Mouse (Mus musculus) cerebellum, postnatal 36 days (tissue): ENCODE measurements at regions not wholly inside any gene's neighbourhood (a gene's known extent, or its start where the extent isn't known, plus 50 kb on each side); places are given as distances from the start of the nearest gene placed in this dataset.
"Not testable (repeated sequence)": the region's sequence is repeated elsewhere in the genome, so short reads cannot be mapped to it uniquely, and the experiment has no call there.

Source experiments
- DNase-seq, 2 experiments: peaks; one replicate each; pipeline ENCODE4 v3.0.0; 2021 to 2022; ENCODE audit warnings: mixed read lengths in 2 of 2

DNA sequence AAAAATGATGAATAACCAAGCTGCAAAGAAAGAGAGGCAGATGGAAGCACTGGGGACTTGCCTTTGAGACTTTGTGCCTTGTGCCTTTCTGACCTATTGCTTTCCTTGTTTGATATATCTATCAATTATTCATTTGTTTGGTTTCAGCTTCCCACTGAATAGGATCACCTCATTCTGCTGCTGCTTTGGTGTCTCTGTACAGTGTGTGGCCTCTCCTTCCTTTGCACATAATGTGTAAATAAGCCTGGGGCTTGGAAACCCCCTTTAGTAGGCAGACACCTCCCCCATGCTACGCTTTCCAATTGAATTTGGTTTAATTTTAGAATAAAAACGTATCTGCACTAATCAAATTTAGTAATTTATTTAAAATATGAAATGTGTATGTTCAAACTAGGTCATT is 112.8 kb upstream of the Cwc22 start:
- DNase-seq = no peak

- DNase-seq = no peak
Measured at GRCm38 (mm10) chr2:78053910-78054309, 107.7 kb upstream of the Cwc22 start.

- DNase-seq = no peak
Measured at GRCm38 (mm10) chr2:78050542-78050941, 104.4 kb upstream of the Cwc22 start.

- peak; percentile 89 to 93 for DNase-seq
Measured at GRCm38 (mm10) chr2:78049248-78049874, 103.2 kb upstream of the Cwc22 start.

DNA sequence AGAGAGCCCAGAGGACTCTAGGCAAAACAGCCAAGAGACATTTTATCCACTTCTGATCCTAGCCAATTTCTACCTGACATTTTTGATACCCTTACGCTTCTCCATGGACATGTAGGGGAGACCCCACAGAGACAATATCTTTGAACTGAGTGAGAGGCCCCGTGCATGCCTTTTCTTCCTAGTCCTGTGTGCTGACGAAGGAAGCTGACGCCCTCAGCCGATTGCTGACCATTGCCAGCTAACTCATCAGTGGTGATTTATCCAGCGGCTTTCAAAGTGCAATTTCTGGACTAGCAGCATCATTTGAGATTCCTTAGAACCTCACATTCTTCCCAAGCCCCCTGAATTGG is 102.5 kb upstream of the Cwc22 start:
- DNase-seq = peak in 1 of 2 experiments; percentile 22

GRCm38 (mm10) chr2:78048030-78048705 is 102.0 kb upstream of the Cwc22 start:
- peak in 1 of 2 experiments; percentile 54 for DNase-seq

DNA sequence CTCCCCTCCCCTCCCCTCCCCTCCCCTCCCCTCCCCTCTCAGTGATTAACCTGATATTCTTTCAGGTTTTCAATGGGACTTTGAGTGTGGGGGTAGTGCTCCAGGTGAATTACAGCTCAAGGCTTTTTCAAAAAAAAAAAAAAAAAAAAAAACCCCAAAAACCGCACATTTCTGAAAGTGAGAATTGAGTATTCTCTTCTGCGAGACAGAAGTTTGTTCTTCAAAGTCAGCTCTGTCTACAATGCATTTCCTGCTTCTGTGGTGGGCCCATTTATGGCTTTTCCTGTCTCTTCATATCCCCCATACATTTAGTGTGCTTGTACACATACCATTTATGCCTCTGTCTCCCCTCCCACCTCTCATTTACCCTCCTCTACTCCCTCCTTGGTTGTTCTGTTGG is 81.1 kb upstream of the Cwc22 start:
- DNase-seq = no peak

DNA sequence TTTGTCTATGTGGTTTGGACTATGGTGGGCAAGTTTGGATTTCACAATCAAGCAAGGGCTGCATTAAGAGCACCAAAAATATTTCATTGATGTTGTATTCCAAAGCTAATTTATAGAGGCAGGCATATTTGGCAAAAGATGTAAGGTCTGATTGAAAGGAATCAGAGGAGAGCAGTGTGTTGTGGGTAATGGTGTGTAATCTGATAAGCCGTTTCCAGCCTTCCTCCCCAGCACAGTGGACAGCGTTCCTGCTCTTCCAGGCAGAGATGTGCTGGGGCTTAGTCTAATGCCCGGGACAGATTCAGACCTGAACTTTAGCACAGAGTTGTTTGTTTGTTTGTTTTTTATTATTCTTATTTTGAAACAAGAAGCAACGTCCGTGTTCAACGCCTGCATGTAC is 80.6 kb upstream of the Cwc22 start:
- no peak for DNase-seq

DNA sequence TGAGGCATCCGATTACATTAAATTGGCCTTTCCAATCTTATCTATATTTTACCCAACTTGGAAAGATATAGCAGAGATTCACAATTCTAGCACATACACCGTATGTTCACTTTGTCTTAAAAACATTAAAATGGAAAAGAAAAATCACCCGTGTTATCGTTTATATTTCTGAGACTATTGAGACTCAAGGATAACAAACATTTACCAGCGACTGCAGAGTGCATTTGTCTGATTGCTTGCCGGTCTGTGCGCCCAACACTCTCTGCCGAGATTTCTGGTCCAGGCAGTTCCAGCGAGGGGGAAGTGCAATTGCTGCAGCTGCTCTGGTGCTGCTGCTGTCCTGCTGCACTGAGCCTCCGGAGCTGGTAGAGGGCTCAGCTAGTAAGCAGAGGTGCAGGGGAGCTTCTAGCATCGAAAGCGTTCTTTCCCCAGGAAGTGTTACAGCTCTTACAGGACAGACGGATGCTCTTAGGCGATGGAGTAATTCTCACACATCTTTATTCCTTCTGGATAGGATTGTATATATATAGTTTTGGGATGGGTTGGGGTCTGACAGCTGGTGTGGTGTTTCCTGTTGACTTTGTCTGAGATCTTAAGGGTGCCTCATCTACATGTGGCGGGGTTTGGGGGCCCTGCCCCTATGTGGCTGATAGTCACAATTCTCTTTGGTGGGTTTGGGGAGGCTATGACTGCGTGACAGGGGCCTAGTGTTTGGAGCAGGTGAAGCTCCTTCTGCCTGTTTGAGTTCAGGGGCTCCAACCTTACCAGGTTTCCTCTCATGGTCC is 79.7 kb upstream of the Cwc22 start:
- DNase-seq = no peak

- DNase-seq = no peak
Measured at GRCm38 (mm10) chr2:78024981-78025565, 78.9 kb upstream of the Cwc22 start.

- DNase-seq = no peak
Measured at GRCm38 (mm10) chr2:78023916-78024685, 77.9 kb upstream of the Cwc22 start.

GRCm38 (mm10) chr2:78023416-78023815 is 77.2 kb upstream of the Cwc22 start:
- DNase-seq = no peak

DNA sequence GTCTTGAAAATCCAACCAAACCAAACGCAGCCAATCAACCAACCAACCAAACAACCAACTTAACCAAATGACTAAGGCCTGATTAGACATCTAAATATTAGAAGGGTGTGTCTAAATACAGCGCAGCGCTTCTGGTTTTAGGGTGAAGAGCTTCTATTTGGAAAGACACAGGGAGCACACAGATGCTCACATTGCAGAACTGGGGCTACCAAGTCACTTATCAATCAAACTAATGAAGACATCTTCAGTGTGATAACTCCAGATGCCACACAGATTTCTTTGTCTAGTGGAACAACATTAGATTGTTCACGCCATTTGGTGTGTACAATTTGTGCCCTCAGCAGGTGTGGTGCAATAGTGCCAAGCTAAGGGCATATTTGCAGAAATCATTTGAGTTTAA is 76.6 kb upstream of the Cwc22 start:
- DNase-seq = no peak

DNA sequence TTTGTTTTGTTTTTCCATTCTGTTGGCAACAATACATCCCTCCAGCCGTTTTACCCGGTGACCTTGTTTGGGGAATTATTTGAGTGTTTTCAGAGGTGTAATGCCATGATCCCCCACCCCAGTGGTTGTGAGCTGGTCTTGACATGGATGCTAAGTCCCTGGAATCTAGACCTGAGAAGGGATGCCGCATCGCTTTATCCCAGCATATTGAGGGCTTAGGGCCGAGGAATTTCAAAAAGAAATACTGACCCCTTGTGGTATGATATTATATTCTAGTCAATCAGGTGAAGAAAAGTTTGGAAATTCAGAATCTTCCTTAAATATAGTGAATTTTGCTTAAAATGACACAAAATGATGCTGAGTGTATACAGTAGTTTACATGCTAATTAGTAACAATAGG is 75.7 kb upstream of the Cwc22 start:
- peak; percentile 17 to 27 for DNase-seq

- DNase-seq = no peak
Measured at GRCm38 (mm10) chr2:78021356-78021900, 75.3 kb upstream of the Cwc22 start.

- no peak for DNase-seq
Measured at GRCm38 (mm10) chr2:78020516-78020915, 74.3 kb upstream of the Cwc22 start.

GRCm38 (mm10) chr2:78019916-78020315 is 73.7 kb upstream of the Cwc22 start:
- DNase-seq = no peak

DNA sequence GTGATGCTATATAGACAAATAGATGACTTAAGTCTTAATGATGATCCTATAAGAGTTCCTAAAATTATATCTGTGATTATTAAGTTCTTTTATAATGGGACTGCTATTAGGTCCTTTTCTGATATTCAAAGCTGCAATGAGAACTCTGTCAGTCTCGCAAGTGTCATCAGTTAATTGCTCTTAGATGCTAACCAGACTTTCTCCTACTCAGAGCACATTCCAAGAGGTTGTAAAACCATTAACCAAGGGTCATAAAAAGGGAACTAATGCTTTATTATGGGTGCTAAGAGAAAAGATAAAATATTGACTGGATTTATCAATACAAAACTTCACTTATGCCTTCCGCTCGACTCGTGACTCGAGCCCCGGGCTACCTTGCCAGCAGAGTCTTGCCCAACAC is 66.3 kb upstream of the Cwc22 start:
- not testable (repeated sequence) for DNase-seq

DNA sequence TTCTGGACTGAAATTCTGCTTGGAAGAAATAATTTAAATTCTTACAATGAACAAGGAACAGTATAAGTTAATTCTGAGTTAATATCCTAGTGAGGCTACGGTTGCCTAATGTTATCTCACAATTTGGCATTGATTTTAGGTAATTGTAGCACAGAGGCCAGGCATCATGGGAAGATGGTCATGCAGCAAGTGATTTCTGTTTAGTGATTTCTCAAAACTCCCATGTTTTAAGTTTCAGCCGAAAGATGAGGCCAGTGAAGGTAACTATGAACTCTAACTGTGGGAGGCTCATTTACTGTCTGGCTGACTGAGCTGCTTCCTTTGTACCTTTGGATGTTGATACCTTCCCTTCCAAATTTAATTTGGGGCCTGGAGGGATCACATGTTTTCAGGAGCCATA is 65.6 kb upstream of the Cwc22 start:
- DNase-seq = no peak

GRCm38 (mm10) chr2:78011051-78011800 is 65.1 kb upstream of the Cwc22 start:
- DNase-seq = no peak

- no peak for DNase-seq
Measured at GRCm38 (mm10) chr2:78010066-78010690, 64.0 kb upstream of the Cwc22 start.
